Mouse (Mus musculus): ENCODE measurements at regions not wholly inside any gene's neighbourhood (a gene's known extent, or its start where the extent isn't known, plus 50 kb on each side); places are given as distances from the start of the nearest gene placed in this dataset.

GRCm38 (mm10) chr5:43116821-43117220 lies 116.1 kb upstream of the Cpeb2 start (continued):
- no peak for TF ChIP-seq ZNF384 (IDR thresholded peaks at IDR 0.05; ENCODE audit: low read depth, low read length)
- TF ChIP-seq MAFK (IDR thresholded peaks at IDR 0.05; ENCODE audit: insufficient replicate concordance, low read length), result peak; percentile 54; the same call in 1 of the 2 replicates
- peak; percentile 85 for TF ChIP-seq ETS1 (conservative IDR thresholded peaks at IDR 0.05; ENCODE audit: low read depth, low read length)
- TF ChIP-seq POLR2AphosphoS2 (IDR thresholded peaks at IDR 0.05; ENCODE audit: low read depth, low read length), result no peak
- TF ChIP-seq MXI1 (IDR thresholded peaks at IDR 0.05; ENCODE audit: low read depth, low read length), result no peak
- peak; percentile 52; the same call in 1 of the 2 replicates for TF ChIP-seq TCF12 (IDR thresholded peaks at IDR 0.05; ENCODE audit: low read depth, low read length)
- peak; percentile 50; the same call in 1 of the 2 replicates for TF ChIP-seq MEF2A (IDR thresholded peaks at IDR 0.05; ENCODE audit: borderline replicate concordance, low read depth, low read length)
- no peak for TF ChIP-seq E2F4 (IDR thresholded peaks at IDR 0.05; ENCODE audit: insufficient replicate concordance, low read depth, low read length)
- no peak for TF ChIP-seq ZMIZ1 (IDR thresholded peaks at IDR 0.05; ENCODE audit: low read depth, low read length)
- no peak for TF ChIP-seq NRF1 (IDR thresholded peaks at IDR 0.05; ENCODE audit: low read depth, low read length)
- TF ChIP-seq GABPA (IDR thresholded peaks at IDR 0.05; ENCODE audit: insufficient replicate concordance, low read depth, low read length), result no peak
- TF ChIP-seq RAD21 (IDR thresholded peaks at IDR 0.05; ENCODE audit: low read depth, low read length), result no peak
- TF ChIP-seq USF2 (conservative IDR thresholded peaks at IDR 0.05; ENCODE audit: low read depth, low read length), result no peak
- TF ChIP-seq IRF4 (IDR thresholded peaks at IDR 0.05; ENCODE audit: low read depth, low read length), result peak; percentile 80; the same call in 1 of the 2 replicates
- TF ChIP-seq TBP (conservative IDR thresholded peaks at IDR 0.05; ENCODE audit: low read depth, low read length), result no peak
- no peak for TF ChIP-seq POLR2A (IDR thresholded peaks at IDR 0.05; ENCODE audit: low read depth, low read length)
- TF ChIP-seq CTCF (conservative IDR thresholded peaks at IDR 0.05 in 1 of 2, IDR thresholded peaks at IDR 0.05 in 1 of 2; ENCODE audit: low read depth in 2 of 2, low read length in 2 of 2), result no peak
- TF ChIP-seq EP300 (IDR thresholded peaks at IDR 0.05; ENCODE audit: low read length), result peak; percentile 83

GRCm38 (mm10) chr5:43121065-43121464 lies 111.9 kb upstream of the Cpeb2 start:
- no peaks in the 10 kb centered on the region for H3K27me3 ChIP-seq (replicated peaks)
- TF ChIP-seq MAZ (IDR thresholded peaks at IDR 0.05; ENCODE audit: low read depth, low read length) (no peak), JUN (IDR thresholded peaks at IDR 0.05; ENCODE audit: insufficient read depth, low read depth, low read length) (no peak), BHLHE40 (IDR thresholded peaks at IDR 0.05; ENCODE audit: low read depth, low read length) (no peak), RCOR1 (conservative IDR thresholded peaks at IDR 0.05; ENCODE audit: low read depth, low read length) (no peak), ZMIZ1 (IDR thresholded peaks at IDR 0.05; ENCODE audit: low read depth, low read length) (no peak)
- H3K4me1 ChIP-seq (ENCODE audit: control insufficient read depth in 1 of 2, insufficient read depth in 2 of 2), result peaks cover 3 to 12% of the 10 kb centered on the region in 2 experiments; a peak in 3 of 4 replicates
- no peak overlapping the region for H3K4me2 ChIP-seq (ENCODE audit: insufficient read depth, low read depth, poor library complexity, severe bottlenecking)
- no peaks in the 10 kb centered on the region for H3K36me3 ChIP-seq (replicated peaks in 1 of 2; ENCODE audit: control insufficient read depth in 1 of 2, insufficient read depth in 1 of 2, low read length in 1 of 2)
- H3K9me3 ChIP-seq (replicated peaks; ENCODE audit: low read length), result no peaks in the 10 kb centered on the region
- H3K27ac ChIP-seq (ENCODE audit: insufficient read depth, low read depth), result no peak overlapping the region
- no peak for DNase-seq (ENCODE audit: extremely low read depth)
- no peak overlapping the region for H3K4me3 ChIP-seq (replicated peaks in 1 of 3; ENCODE audit: low read depth in 2 of 3, low read length in 2 of 3, poor library complexity in 1 of 3)
- H3K9ac ChIP-seq (ENCODE audit: insufficient read depth, low read depth), result no peak overlapping the region
- dilution Hi-C loops (cut with MboI; ENCODE audit: extremely low pct_ligation_motif_present, extremely low pct_unique_long_range_greater_than_20kb, low sequenced_read_pairs), result no loop called here
- in situ Hi-C loops (cut with MboI; ENCODE audit: low pct_ligation_motif_present, low pct_unique_long_range_greater_than_20kb, low sequenced_read_pairs), result no loop called here
- no peaks in the 10 kb centered on the region for H3K79me2 ChIP-seq (replicated peaks; ENCODE audit: control insufficient read depth, extremely low read depth, insufficient read depth, poor library complexity, severe bottlenecking)
